Mouse (Mus musculus) myocyte (in vitro differentiated cells): ENCODE measurements at regions not wholly inside any gene's neighbourhood (a gene's known extent, or its start where the extent isn't known, plus 50 kb on each side); places are given as distances from the start of the nearest gene placed in this dataset.

Experiments
- POLR2A ChIP-seq: IDR thresholded peaks from one replicate; pipeline ENCODE4 v1.6.1; 2011; ENCODE audit warnings: low read depth, mild to moderate bottlenecking, control low read depth, moderate library complexity; ENCODE audit not compliant: insufficient read length
- SRF ChIP-seq: IDR thresholded peaks from one replicate; pipeline ENCODE4 v1.6.1; 2011; ENCODE audit warnings: low read depth; ENCODE audit not compliant: control insufficient read depth, insufficient read length
- USF1 ChIP-seq: IDR thresholded peaks from one replicate; pipeline ENCODE4 v1.6.1; 2011; ENCODE audit warnings: low read depth, mild to moderate bottlenecking, control low read depth, moderate library complexity

GRCm38 (mm10) chr17:45886420-45887049 is 145.6 kb downstream of the Vegfa start:
- TF ChIP-seq POLR2A = no peak
- no peak for TF ChIP-seq SRF
- no peak for TF ChIP-seq USF1
